Mouse (Mus musculus): Measurements from ENCODE around the gene Pcnx4. TPM values are rescaled to one million over a fixed set of nuclear protein-coding genes. Genes with fewer than 3 reads are reported as not detected.
"Not testable (repeated sequence)": the region's sequence is repeated elsewhere in the genome, so short reads cannot be mapped to it uniquely, and the experiment has no call there.

The Pcnx4 gene
- polyA plus RNA-seq, 1 experiment from 2014 or later, result 14.7 TPM

DNA sequence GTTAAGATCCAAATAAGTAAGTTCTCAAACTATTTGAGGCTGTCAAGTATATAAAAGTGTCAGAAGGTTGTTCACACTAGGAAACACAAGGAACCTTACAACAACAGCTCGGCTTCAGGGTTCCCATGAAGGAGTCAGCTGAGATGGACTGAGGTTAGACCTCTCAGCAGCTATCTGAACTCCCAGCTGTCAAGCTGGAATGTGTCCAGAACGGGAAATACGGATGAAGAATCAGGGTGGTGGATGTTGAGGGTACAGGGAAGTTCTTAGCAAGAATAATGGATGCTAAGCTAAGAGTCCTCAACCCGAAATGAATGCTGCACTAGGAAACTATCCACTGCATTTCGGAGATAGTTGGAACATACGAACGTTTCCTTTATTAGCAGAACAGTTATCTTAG, 3.9 kb upstream of the Pcnx4 start:
- H3K27ac ChIP-seq (replicated peaks), result no peak overlapping the region
- H3K4me1 ChIP-seq, result peaks cover 8% of the 10 kb centered on the region; the same call in 1 of the 2 replicates
- H3K36me3 ChIP-seq (replicated peaks), result no peaks in the 10 kb centered on the region
- 86% methylated on average over 7 of the region's 7 CpGs for WGBS
- DNase-seq (ENCODE audit: low spot score), result no peak
- H3K4me3 ChIP-seq, result no peak overlapping the region
- H3K9me3 ChIP-seq, result 0 out of 2 replicates have a peak, but pooled peaks cover 4% of the 10 kb centered on the region
- no peaks in the 10 kb centered on the region for H3K27me3 ChIP-seq (replicated peaks; ENCODE audit: low read depth, poor library complexity, severe bottlenecking)

DNA sequence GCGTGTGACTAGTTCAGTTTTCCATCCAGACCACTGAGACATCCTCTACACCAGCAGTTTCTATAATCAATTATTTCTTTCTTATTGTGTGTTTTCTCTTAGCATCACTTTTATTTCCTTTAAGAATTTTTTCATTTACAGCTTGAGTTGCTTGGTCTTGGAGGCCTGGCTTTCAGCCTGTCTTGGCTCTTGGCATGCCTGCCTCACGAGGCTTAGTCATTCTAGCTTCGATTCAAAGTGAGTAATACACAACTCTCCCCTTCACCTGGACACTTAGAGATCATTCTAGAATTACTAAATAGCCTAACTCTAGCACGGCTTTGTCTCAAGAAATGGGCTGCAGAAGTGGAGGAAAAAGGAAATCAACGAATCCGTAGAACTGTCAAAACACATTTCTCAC, 2.2 kb upstream of the Pcnx4 start:
- Histone ChIP-seq H3K4me1 (peaks cover 9% of the 10 kb centered on the region; the same call in 1 of the 2 replicates), H3K36me3 (replicated peaks) (peaks cover 4% of the 10 kb centered on the region), H3K27ac (replicated peaks) (no peak overlapping the region), H3K9me3 (0 out of 2 replicates have a peak, but pooled peaks cover 4% of the 10 kb centered on the region), H3K27me3 (replicated peaks; ENCODE audit: low read depth, poor library complexity, severe bottlenecking) (no peaks in the 10 kb centered on the region), H3K4me3 (no peak overlapping the region)
- no peak for DNase-seq (ENCODE audit: low spot score)
- 88% methylated on average over 6 of the region's 6 CpGs for WGBS

DNA sequence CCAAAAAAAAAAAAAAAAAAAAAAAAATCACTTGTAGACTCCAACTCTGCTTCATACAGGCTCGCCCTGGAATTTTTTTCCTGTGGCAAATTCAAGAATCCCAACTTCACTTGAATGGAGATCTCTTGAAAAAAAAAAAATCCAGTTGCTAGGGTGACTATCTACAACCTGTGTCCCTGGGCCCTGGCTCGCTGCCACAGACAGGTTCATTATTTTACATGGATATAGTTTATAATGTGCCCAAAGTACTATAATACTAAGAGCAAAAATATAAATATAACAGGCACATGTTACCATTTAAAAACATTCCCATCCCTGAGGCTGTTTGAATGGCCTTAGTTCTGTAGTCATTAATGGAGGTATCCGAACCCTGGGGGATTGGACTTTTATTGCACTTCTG, 584 bp upstream of the Pcnx4 start:
- Histone ChIP-seq H3K27ac (replicated peaks) (peak overlapping the region; percentile 87; the same call in 1 of the 2 replicates), H3K9me3 (no peaks in the 10 kb centered on the region), H3K27me3 (replicated peaks; ENCODE audit: low read depth, poor library complexity, severe bottlenecking) (no peaks in the 10 kb centered on the region), H3K4me1 (peaks cover 9% of the 10 kb centered on the region; the same call in 1 of the 2 replicates), H3K4me3 (peak overlapping the region; percentile 78), H3K36me3 (replicated peaks) (peaks cover 4% of the 10 kb centered on the region)
- no peak for DNase-seq (ENCODE audit: low spot score)
- WGBS, result 46% methylated on average over 3 of the region's 3 CpGs

DNA sequence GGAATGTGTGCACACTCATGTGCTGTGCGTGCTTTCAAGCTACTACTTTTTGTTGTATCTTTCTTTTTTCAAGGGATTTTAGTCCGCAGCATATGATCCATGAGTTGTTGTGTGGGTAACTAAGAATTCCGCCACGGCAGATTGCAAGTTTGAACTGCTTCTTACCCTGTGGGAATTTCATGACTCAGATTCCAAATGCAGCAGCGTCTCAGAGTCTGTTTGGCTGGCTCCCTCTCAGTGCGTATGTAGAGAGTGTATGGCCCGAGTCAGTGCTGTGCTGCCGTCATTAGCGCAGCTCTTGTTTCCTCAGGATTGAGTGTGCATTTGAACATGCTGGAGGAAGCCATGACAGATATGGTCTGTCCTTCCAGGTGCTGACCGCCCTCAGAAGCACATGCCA, 2.4 kb downstream of the Pcnx4 start:
- WGBS, result 91% methylated on average over 10 of the region's 10 CpGs
- no peak overlapping the region for H3K27ac ChIP-seq (replicated peaks)
- H3K27me3 ChIP-seq (replicated peaks; ENCODE audit: low read depth, poor library complexity, severe bottlenecking), result no peaks in the 10 kb centered on the region
- no peaks in the 10 kb centered on the region for H3K9me3 ChIP-seq
- peaks cover 9% of the 10 kb centered on the region; the same call in 1 of the 2 replicates for H3K4me1 ChIP-seq
- no peak overlapping the region for H3K4me3 ChIP-seq
- DNase-seq (ENCODE audit: low spot score), result no peak
- peaks cover 27% of the 10 kb centered on the region for H3K36me3 ChIP-seq (replicated peaks)

DNA sequence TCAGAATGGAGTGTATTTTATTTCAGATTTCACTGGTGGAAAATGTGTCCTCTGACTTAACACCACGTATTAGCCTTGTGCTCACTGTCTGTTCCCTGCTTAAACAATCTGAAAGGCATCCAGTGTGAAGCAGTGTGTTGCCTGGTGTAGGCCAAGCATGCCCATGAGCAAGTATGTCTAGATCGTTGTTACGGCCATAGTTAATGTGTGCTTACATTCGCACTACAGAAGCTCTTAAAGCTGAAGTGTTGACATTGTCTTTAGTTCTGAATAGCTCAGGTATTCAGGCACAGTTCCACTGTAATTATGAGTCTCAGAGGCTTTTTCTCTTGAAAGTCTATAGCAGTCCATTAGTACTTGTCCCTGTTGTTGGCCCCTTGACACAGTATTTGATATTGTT, 18.2 kb downstream of the Pcnx4 start:
- DNase-seq (ENCODE audit: low spot score), result no peak
- Histone ChIP-seq H3K36me3 (replicated peaks) (peaks cover 23% of the 10 kb centered on the region), H3K4me1 (no peaks in the 10 kb centered on the region), H3K27ac (replicated peaks) (no peak overlapping the region), H3K9me3 (no peaks in the 10 kb centered on the region), H3K4me3 (no peak overlapping the region), H3K27me3 (replicated peaks; ENCODE audit: low read depth, poor library complexity, severe bottlenecking) (no peaks in the 10 kb centered on the region)
- 79% methylated on average over 4 of the region's 4 CpGs for WGBS

DNA sequence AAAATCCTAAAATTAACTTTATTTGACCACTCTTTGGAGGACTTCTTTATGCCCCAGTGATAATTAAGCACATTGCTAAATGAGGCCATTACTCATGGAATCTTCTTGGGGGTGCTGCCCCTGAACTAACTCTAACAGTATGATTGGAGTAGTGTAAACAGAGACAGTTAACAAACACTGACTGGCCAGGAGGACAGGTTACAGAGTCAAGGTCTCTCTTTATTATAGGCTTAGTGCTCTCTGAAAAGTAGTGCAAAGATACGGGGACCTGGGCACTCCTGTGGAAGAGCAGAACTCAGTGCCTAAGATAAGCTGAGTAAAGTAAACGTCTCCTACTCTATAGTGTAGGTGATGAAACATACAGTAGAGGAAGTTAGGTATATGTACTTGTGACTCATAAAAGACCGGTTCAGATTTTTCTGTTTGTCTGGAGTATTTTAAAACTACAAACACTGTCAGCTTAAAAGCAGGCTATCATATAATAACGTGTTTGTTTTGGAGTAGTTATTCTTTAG, 28.2 kb downstream of the Pcnx4 start:
- WGBS, result 89% methylated on average over 4 of the region's 4 CpGs
- no peaks in the 10 kb centered on the region for H3K4me1 ChIP-seq
- no peak overlapping the region for H3K27ac ChIP-seq (replicated peaks)
- no peak overlapping the region for H3K4me3 ChIP-seq
- peaks cover 4% of the 10 kb centered on the region for H3K36me3 ChIP-seq (replicated peaks)
- no peaks in the 10 kb centered on the region for H3K27me3 ChIP-seq (replicated peaks; ENCODE audit: low read depth, poor library complexity, severe bottlenecking)
- H3K9me3 ChIP-seq, result no peaks in the 10 kb centered on the region
- DNase-seq (ENCODE audit: low spot score), result no peak

DNA sequence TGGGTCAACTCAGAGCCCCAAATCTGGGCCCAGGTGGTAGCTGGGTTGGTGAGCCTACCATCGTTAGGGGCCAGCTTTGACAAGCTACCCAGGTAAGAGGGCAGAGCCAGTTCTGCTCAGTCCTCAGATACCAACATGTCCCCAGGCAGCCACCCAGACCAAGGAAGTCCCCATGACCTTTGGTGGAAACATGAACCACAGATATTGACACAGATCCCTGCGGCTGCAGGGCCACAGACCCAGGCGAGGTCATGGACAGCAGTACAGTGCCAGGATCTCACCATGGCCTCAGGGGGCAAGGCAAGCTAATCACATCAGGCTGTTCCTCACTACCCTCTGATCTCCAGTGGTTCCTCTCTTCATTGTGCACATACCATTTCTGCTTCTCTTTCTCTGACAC, 45.8 kb downstream of the Pcnx4 start:
- no peaks in the 10 kb centered on the region for H3K9me3 ChIP-seq
- H3K27ac ChIP-seq (replicated peaks), result no peak overlapping the region

DNA sequence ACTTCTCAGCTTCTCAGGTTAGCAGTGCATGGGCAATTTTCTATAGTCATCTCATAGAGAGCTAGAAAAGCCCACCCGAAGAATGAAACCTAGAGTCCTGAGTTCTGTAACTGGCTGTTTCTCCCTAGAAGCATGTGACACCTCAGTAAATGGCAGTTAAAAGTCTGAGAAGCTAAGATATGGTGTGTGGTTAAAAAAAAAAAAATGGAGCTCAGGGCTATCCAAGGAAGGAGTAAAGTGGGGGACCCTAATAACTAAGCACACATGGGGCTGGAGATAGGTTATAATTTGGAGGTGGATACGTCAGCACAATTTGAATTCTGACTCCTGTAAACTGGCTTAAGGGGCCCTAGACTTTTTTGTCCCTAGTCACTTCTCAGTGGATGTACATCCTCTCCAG, 46.9 kb downstream of the Pcnx4 start:
- no peaks in the 10 kb centered on the region for H3K27me3 ChIP-seq (replicated peaks; ENCODE audit: low read depth, poor library complexity, severe bottlenecking)
- H3K4me3 ChIP-seq, result no peak overlapping the region
- H3K27ac ChIP-seq (replicated peaks), result no peak overlapping the region
- WGBS, result 95% methylated on average over 2 of the region's 2 CpGs
- H3K9me3 ChIP-seq, result no peaks in the 10 kb centered on the region
- no peak for DNase-seq (ENCODE audit: low spot score)
- H3K36me3 ChIP-seq (replicated peaks), result peaks cover 11% of the 10 kb centered on the region; the same call in 1 of the 2 replicates
- H3K4me1 ChIP-seq, result no peaks in the 10 kb centered on the region

More for the DNA sequence above, 45.8 kb downstream of the Pcnx4 start:
- Histone ChIP-seq H3K4me3 (no peak overlapping the region), H3K27me3 (replicated peaks; ENCODE audit: low read depth, poor library complexity, severe bottlenecking) (no peaks in the 10 kb centered on the region), H3K4me1 (no peaks in the 10 kb centered on the region), H3K36me3 (replicated peaks) (peaks cover 11% of the 10 kb centered on the region; the same call in 1 of the 2 replicates)
- DNase-seq (ENCODE audit: low spot score), result no peak
- WGBS, result 85% methylated on average over 3 of the region's 3 CpGs

DNA sequence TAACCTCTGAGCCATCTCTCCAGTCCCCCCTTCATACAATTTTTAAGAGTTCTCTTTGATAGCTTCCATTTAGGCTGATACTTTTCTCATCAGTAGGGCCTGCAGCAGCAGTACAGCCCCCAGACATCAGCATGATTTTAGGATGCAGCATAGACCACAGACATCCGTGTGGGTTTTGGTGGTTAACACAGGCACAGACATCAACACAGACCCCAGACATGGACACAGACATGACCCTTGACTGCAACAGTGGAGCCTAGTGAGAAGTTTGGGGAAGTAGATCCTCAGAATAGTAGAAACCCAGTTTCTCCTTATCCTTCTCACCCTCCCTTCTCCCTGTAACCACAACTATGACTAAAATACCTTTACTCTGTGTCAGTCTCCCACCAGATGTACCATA, 49.2 kb downstream of the Pcnx4 start:
- 92% methylated on average over 1 of the region's 1 CpGs for WGBS
- no peak overlapping the region for H3K4me3 ChIP-seq

DNA sequence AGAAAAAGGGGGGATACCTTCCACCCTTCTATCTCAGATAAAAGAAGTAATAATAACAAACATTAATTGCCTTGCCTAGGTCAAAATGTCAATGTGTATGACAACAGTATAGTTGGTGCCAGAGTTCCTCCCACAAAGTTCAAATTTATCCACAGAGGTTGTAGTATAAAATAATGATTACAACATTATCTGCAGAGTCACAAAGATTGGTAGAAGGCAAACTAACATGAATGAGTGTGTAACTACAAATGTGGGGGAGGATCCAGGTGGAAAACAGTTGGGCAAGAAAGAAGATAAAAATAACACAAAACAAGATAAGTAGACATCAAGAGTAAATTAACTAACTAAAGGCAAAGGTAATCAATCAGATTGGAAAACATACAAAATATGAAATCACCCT, 56.8 kb downstream of the Pcnx4 start:
- H3K27ac ChIP-seq (replicated peaks), result no peak overlapping the region
- no peak for DNase-seq (ENCODE audit: low spot score)
- H3K36me3 ChIP-seq (replicated peaks), result no peaks in the 10 kb centered on the region
- H3K4me3 ChIP-seq, result no peak overlapping the region
- no peaks in the 10 kb centered on the region for H3K4me1 ChIP-seq
- no peaks in the 10 kb centered on the region for H3K9me3 ChIP-seq
- no peaks in the 10 kb centered on the region for H3K27me3 ChIP-seq (replicated peaks; ENCODE audit: low read depth, poor library complexity, severe bottlenecking)

More for the DNA sequence above, 49.2 kb downstream of the Pcnx4 start:
- Histone ChIP-seq H3K9me3 (no peaks in the 10 kb centered on the region), H3K36me3 (replicated peaks) (no peaks in the 10 kb centered on the region), H3K4me1 (no peaks in the 10 kb centered on the region), H3K27ac (replicated peaks) (no peak overlapping the region), H3K27me3 (replicated peaks; ENCODE audit: low read depth, poor library complexity, severe bottlenecking) (no peaks in the 10 kb centered on the region)
- no peak for DNase-seq (ENCODE audit: low spot score)

DNA sequence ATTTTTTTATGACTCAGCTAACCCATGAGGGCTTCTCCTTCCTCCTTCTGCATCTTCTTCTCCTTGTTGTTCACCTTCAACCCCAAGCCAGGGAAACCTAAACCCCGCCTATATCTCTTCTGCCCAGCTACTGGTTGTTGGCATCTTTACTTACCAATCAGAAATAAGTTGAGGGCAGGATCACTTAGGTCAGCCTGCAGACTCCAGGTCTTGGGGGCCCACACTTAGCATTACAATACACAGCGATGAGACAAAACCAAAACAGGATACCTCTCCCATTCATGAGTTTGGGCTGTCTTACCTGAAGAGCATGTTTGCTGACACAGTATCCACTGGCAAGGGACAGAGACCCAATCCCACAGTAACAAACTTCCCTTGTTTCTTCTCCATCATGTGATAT, 57.8 kb downstream of the Pcnx4 start:
- Histone ChIP-seq H3K9me3 (no peaks in the 10 kb centered on the region), H3K36me3 (replicated peaks) (no peaks in the 10 kb centered on the region), H3K27me3 (replicated peaks; ENCODE audit: low read depth, poor library complexity, severe bottlenecking) (no peaks in the 10 kb centered on the region), H3K27ac (replicated peaks) (no peak overlapping the region), H3K4me1 (no peaks in the 10 kb centered on the region), H3K4me3 (no peak overlapping the region)
- WGBS, result 72% methylated on average over 2 of the region's 2 CpGs
- DNase-seq (ENCODE audit: low spot score), result no peak

DNA sequence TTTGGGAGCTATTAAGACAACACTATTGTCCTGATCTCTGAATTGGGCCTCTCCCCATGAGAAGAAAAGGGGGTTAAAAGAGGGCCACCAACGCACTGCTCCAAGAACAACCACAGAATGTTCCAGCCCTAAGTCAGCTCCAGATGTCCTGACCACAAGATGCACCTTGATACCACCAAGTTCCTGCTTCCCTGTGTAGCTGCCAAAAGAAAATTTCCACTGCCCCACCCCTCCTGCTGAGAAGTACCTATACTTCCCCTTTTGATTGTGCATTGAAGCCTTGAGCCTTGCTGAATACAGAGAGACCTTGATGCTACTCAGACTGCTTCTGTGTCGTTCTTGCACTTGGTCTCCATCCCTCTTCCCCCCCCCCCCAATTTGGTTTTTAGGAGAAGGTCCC, 62.5 kb downstream of the Pcnx4 start:
- H3K9me3 ChIP-seq; H3K27ac ChIP-seq (replicated peaks); H3K36me3 ChIP-seq (replicated peaks); DNase-seq (ENCODE audit: low spot score); H3K4me3 ChIP-seq; H3K4me1 ChIP-seq; H3K27me3 ChIP-seq (replicated peaks; ENCODE audit: low read depth, poor library complexity, severe bottlenecking): not testable (repeated sequence)
- 92% methylated on average over 2 of the region's 2 CpGs for WGBS

DNA sequence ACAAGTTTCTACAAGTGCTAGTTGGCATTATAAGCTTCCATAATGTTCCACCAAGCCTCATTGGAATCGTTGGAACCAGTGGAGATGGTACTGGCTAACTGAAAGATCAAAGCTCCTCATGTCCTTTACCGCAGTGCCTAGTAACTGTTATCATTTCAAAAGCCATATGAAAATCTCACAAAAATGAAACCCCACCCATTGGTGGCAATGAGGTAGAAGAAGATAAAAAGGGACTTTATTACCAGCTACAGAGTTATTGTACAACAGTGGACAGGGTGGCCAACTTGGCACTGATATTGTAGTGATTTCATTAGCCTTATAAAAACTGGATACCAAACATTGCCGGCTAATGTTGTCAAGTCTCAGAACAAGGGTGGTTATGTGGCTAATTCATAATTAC, 75.9 kb downstream of the Pcnx4 start:
- no peak for DNase-seq (ENCODE audit: low spot score)
- WGBS, result 89% methylated on average over 3 of the region's 3 CpGs
- H3K27me3 ChIP-seq (replicated peaks; ENCODE audit: low read depth, poor library complexity, severe bottlenecking), result no peaks in the 10 kb centered on the region
- no peaks in the 10 kb centered on the region for H3K9me3 ChIP-seq
- no peaks in the 10 kb centered on the region for H3K36me3 ChIP-seq (replicated peaks)
- H3K27ac ChIP-seq (replicated peaks), result no peak overlapping the region
- no peaks in the 10 kb centered on the region for H3K4me1 ChIP-seq
- no peak overlapping the region for H3K4me3 ChIP-seq

DNA sequence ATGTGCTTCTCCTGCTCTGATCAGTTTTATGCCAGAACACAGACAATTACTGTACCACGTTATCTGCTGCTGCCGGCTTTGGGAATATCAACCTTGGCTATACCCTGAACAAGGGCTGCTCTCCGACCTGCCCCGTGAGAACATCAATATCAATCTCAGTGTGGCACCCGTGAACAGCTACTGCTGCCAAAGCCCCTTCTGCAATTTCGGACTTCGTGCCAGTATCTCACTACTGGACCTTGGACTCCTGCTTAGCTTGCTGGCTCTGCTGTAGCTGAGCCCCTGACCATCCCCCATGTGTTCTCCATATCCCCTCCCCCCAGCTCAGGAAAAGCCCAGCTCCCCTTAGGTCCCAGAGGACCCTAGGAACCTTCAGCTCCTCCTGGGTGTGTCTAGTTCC, 84.7 kb downstream of the Pcnx4 start:
- Histone ChIP-seq H3K27me3 (replicated peaks; ENCODE audit: low read depth, poor library complexity, severe bottlenecking) (no peaks in the 10 kb centered on the region), H3K27ac (replicated peaks) (no peak overlapping the region), H3K4me3 (no peak overlapping the region), H3K9me3 (no peaks in the 10 kb centered on the region), H3K4me1 (no peaks in the 10 kb centered on the region), H3K36me3 (replicated peaks) (no peaks in the 10 kb centered on the region)
- no peak for DNase-seq (ENCODE audit: low spot score)
- WGBS, result 92% methylated on average over 7 of the region's 7 CpGs
